Mouse (Mus musculus): Measurements from ENCODE around the gene Gm42791. TPM values are rescaled to one million over a fixed set of nuclear protein-coding genes. Genes with fewer than 3 reads are reported as not detected.

The Gm42791 gene
- polyA plus RNA-seq, 1 experiment from 2014 or later, result not detected

GRCm38 (mm10) chr5:148982396-148982795, 12.6 kb downstream of the Gm42791 start:
- H3K36me3 ChIP-seq (replicated peaks; ENCODE audit: control insufficient read depth, insufficient read depth, low read depth, low read length), result no peaks in the 10 kb centered on the region
- no peak overlapping the region for H3K4me2 ChIP-seq (ENCODE audit: low read depth, low read length)
- no peak overlapping the region for H3K4me3 ChIP-seq (ENCODE audit: low read depth, low read length)
- no peaks in the 10 kb centered on the region for H3K27me3 ChIP-seq (ENCODE audit: control insufficient read depth, insufficient read depth, low read length)
- no peak overlapping the region for H3K27ac ChIP-seq (replicated peaks; ENCODE audit: low read depth, low read length)
- no peaks in the 10 kb centered on the region for H3K9me3 ChIP-seq (replicated peaks; ENCODE audit: control insufficient read depth, low read length)
- H3K4me1 ChIP-seq (ENCODE audit: control insufficient read depth, insufficient read depth, low read length), result no peaks in the 10 kb centered on the region; the same call in 1 of the 2 replicates
- DNase-seq (ENCODE audit: low spot score) (no peak), ATAC-seq (replicated peaks; ENCODE audit: insufficient number of reproducible peaks, low FRiP score, low TSS enrichment, low read depth) (no peak)
- no peak overlapping the region for H3K9ac ChIP-seq (replicated peaks; ENCODE audit: low read length)
- WGBS, result 94% methylated on average over 7 of the region's 7 CpGs

- DNase-seq (ENCODE audit: low spot score), result no peak
- 53% methylated on average over 6 of the region's 6 CpGs for WGBS
- H3K36me3 ChIP-seq (replicated peaks; ENCODE audit: control insufficient read depth, insufficient read depth, low read depth, low read length), result no peaks in the 10 kb centered on the region
- ATAC-seq (replicated peaks; ENCODE audit: insufficient number of reproducible peaks, low FRiP score, low TSS enrichment, low read depth), result no peak
- no peaks in the 10 kb centered on the region for H3K9me3 ChIP-seq (replicated peaks; ENCODE audit: control insufficient read depth, low read length)
- H3K4me1 ChIP-seq (ENCODE audit: control insufficient read depth, insufficient read depth, low read length), result no peaks in the 10 kb centered on the region; the same call in none of the 2 replicates
- no peak overlapping the region for H3K4me3 ChIP-seq (ENCODE audit: low read depth, low read length)
- no peak overlapping the region for H3K27ac ChIP-seq (replicated peaks; ENCODE audit: low read depth, low read length)
- no peak overlapping the region for H3K4me2 ChIP-seq (ENCODE audit: low read depth, low read length)
- H3K9ac ChIP-seq (replicated peaks; ENCODE audit: low read length), result no peak overlapping the region
- H3K27me3 ChIP-seq (ENCODE audit: control insufficient read depth, insufficient read depth, low read length), result no peaks in the 10 kb centered on the region
These were observed 14.3 kb downstream of the Gm42791 start for GRCm38 (mm10) chr5:148980607-148981006.

- H3K36me3 ChIP-seq (replicated peaks; ENCODE audit: control insufficient read depth, insufficient read depth, low read depth, low read length), result no peaks in the 10 kb centered on the region
- peak overlapping the region; percentile 62; the same call in 1 of the 2 replicates for H3K27ac ChIP-seq (replicated peaks; ENCODE audit: low read depth, low read length)
- ATAC-seq (replicated peaks; ENCODE audit: insufficient number of reproducible peaks, low FRiP score, low TSS enrichment, low read depth) (no peak), DNase-seq (ENCODE audit: low spot score) (no peak)
- 67% methylated on average over 18 of the region's 18 CpGs for WGBS
- H3K4me1 ChIP-seq (ENCODE audit: control insufficient read depth, insufficient read depth, low read length), result no peaks in the 10 kb centered on the region; the same call in none of the 2 replicates
- H3K4me3 ChIP-seq (ENCODE audit: low read depth, low read length), result no peak overlapping the region
- no peaks in the 10 kb centered on the region for H3K9me3 ChIP-seq (replicated peaks; ENCODE audit: control insufficient read depth, low read length)
- H3K27me3 ChIP-seq (ENCODE audit: control insufficient read depth, insufficient read depth, low read length), result no peaks in the 10 kb centered on the region
- no peak overlapping the region for H3K4me2 ChIP-seq (ENCODE audit: low read depth, low read length)
- no peak overlapping the region for H3K9ac ChIP-seq (replicated peaks; ENCODE audit: low read length)
These were observed 16.3 kb downstream of the Gm42791 start for GRCm38 (mm10) chr5:148978458-148979165.

- Histone ChIP-seq H3K4me1 (ENCODE audit: control insufficient read depth, insufficient read depth, low read length) (no peaks in the 10 kb centered on the region; the same call in none of the 2 replicates), H3K27ac (replicated peaks; ENCODE audit: low read depth, low read length) (peak overlapping the region; percentile 62), H3K9ac (replicated peaks; ENCODE audit: low read length) (no peak overlapping the region), H3K4me2 (ENCODE audit: low read depth, low read length) (no peak overlapping the region), H3K9me3 (replicated peaks; ENCODE audit: control insufficient read depth, low read length) (no peaks in the 10 kb centered on the region), H3K27me3 (ENCODE audit: control insufficient read depth, insufficient read depth, low read length) (no peaks in the 10 kb centered on the region), H3K36me3 (replicated peaks; ENCODE audit: control insufficient read depth, insufficient read depth, low read depth, low read length) (no peaks in the 10 kb centered on the region), H3K4me3 (ENCODE audit: low read depth, low read length) (no peak overlapping the region)
- 16% methylated on average over 14 of the region's 14 CpGs for WGBS
- peak; percentile 59 for DNase-seq (ENCODE audit: low spot score)
- ATAC-seq (replicated peaks; ENCODE audit: insufficient number of reproducible peaks, low FRiP score, low TSS enrichment, low read depth), result no peak
These were observed 17.1 kb downstream of the Gm42791 start for GRCm38 (mm10) chr5:148977698-148978457.

GRCm38 (mm10) chr5:148976876-148977275, 18.1 kb downstream of the Gm42791 start:
- ATAC-seq (replicated peaks; ENCODE audit: insufficient number of reproducible peaks, low FRiP score, low TSS enrichment, low read depth) (no peak), DNase-seq (ENCODE audit: low spot score) (no peak)
- Histone ChIP-seq H3K27ac (replicated peaks; ENCODE audit: low read depth, low read length) (no peak overlapping the region), H3K9me3 (replicated peaks; ENCODE audit: control insufficient read depth, low read length) (no peaks in the 10 kb centered on the region), H3K27me3 (ENCODE audit: control insufficient read depth, insufficient read depth, low read length) (no peaks in the 10 kb centered on the region), H3K36me3 (replicated peaks; ENCODE audit: control insufficient read depth, insufficient read depth, low read depth, low read length) (no peaks in the 10 kb centered on the region), H3K4me1 (ENCODE audit: control insufficient read depth, insufficient read depth, low read length) (no peaks in the 10 kb centered on the region; the same call in none of the 2 replicates), H3K9ac (replicated peaks; ENCODE audit: low read length) (no peak overlapping the region), H3K4me2 (ENCODE audit: low read depth, low read length) (no peak overlapping the region), H3K4me3 (ENCODE audit: low read depth, low read length) (no peak overlapping the region)
- WGBS, result 85% methylated on average over 8 of the region's 8 CpGs

- ATAC-seq (replicated peaks; ENCODE audit: insufficient number of reproducible peaks, low FRiP score, low TSS enrichment, low read depth), result no peak
- H3K4me3 ChIP-seq (ENCODE audit: low read depth, low read length), result no peak overlapping the region
- H3K27ac ChIP-seq (replicated peaks; ENCODE audit: low read depth, low read length), result no peak overlapping the region
- no peaks in the 10 kb centered on the region for H3K36me3 ChIP-seq (replicated peaks; ENCODE audit: control insufficient read depth, insufficient read depth, low read depth, low read length)
- no peak for DNase-seq (ENCODE audit: low spot score)
- H3K9me3 ChIP-seq (replicated peaks; ENCODE audit: control insufficient read depth, low read length), result no peaks in the 10 kb centered on the region
- no peak overlapping the region for H3K4me2 ChIP-seq (ENCODE audit: low read depth, low read length)
- H3K4me1 ChIP-seq (ENCODE audit: control insufficient read depth, insufficient read depth, low read length), result no peaks in the 10 kb centered on the region; the same call in none of the 2 replicates
- no peaks in the 10 kb centered on the region for H3K27me3 ChIP-seq (ENCODE audit: control insufficient read depth, insufficient read depth, low read length)
- H3K9ac ChIP-seq (replicated peaks; ENCODE audit: low read length), result no peak overlapping the region
- WGBS, result 89% methylated on average over 12 of the region's 12 CpGs
These were observed 19.9 kb downstream of the Gm42791 start for GRCm38 (mm10) chr5:148975035-148975434.

GRCm38 (mm10) chr5:148973019-148973668, 21.8 kb downstream of the Gm42791 start:
- DNase-seq (ENCODE audit: low spot score) (no peak), ATAC-seq (replicated peaks; ENCODE audit: insufficient number of reproducible peaks, low FRiP score, low TSS enrichment, low read depth) (no peak)
- Histone ChIP-seq H3K4me2 (ENCODE audit: low read depth, low read length) (no peak overlapping the region), H3K27ac (replicated peaks; ENCODE audit: low read depth, low read length) (no peak overlapping the region), H3K36me3 (replicated peaks; ENCODE audit: control insufficient read depth, insufficient read depth, low read depth, low read length) (no peaks in the 10 kb centered on the region), H3K9me3 (replicated peaks; ENCODE audit: control insufficient read depth, low read length) (no peaks in the 10 kb centered on the region), H3K4me3 (ENCODE audit: low read depth, low read length) (no peak overlapping the region), H3K4me1 (ENCODE audit: control insufficient read depth, insufficient read depth, low read length) (no peaks in the 10 kb centered on the region; the same call in none of the 2 replicates), H3K27me3 (ENCODE audit: control insufficient read depth, insufficient read depth, low read length) (no peaks in the 10 kb centered on the region), H3K9ac (replicated peaks; ENCODE audit: low read length) (no peak overlapping the region)
- 3% methylated on average over 6 of the region's 6 CpGs for WGBS

All from embryonic facial prominence, embryonic 11.5 days (tissue).